Mouse (Mus musculus) left cerebral cortex, postnatal 4 days (tissue): ENCODE results near the gene Spon1. TPM values are rescaled to one million over a fixed set of nuclear protein-coding genes. Genes with fewer than 3 reads are reported as not detected.

Source experiments
- DNase-seq: peaks from one replicate; pipeline ENCODE4 v3.0.0-alpha.2; 2022
- intact Hi-C: fragments of 180-260 bp; cut with DNase I; formaldehyde crosslinking; loops from one replicate; pipeline ENCODE4 v1.15.1; 2025
- total RNA-seq, 2 experiments: library from RNA; stranded (reverse); gene quantifications; 2 replicates each; pipeline ENCODE4 v1.2.3; 2021

Gene Spon1
- total RNA-seq, 2 experiments from 2014 or later = 35.7 to 38.3 TPM

GRCm38 (mm10) chr7:113969182-113969581 is 203.4 kb downstream of the Spon1 start:
- no peak for DNase-seq
- intact Hi-C loops = no loop called here

GRCm38 (mm10) chr7:113972536-113972935 is 206.7 kb downstream of the Spon1 start:
- DNase-seq = no peak
- intact Hi-C loops = no loop called here

- peak; percentile 77 for DNase-seq
- intact Hi-C loops = no loop called here
These were observed 220.8 kb downstream of the Spon1 start for GRCm38 (mm10) chr7:113986406-113987134.

GRCm38 (mm10) chr7:113988156-113988555 is 222.4 kb downstream of the Spon1 start:
- DNase-seq = no peak
- intact Hi-C loops = no loop called here

GRCm38 (mm10) chr7:113997675-113998354 is 232.0 kb downstream of the Spon1 start:
- intact Hi-C loops = no loop called here
- DNase-seq = no peak

- intact Hi-C loops = no loop called here
These were observed 238.4 kb downstream of the Spon1 start for GRCm38 (mm10) chr7:114004171-114004570.

GRCm38 (mm10) chr7:114005499-114005898 is 239.7 kb downstream of the Spon1 start:
- DNase-seq = no peak
- intact Hi-C loops = no loop called here

More at GRCm38 (mm10) chr7:114004171-114004570, 238.4 kb downstream of the Spon1 start:
- no peak for DNase-seq

- intact Hi-C loops = no loop called here
These were observed 240.7 kb downstream of the Spon1 start for GRCm38 (mm10) chr7:114006456-114006855.

GRCm38 (mm10) chr7:114007565-114007964 is 241.8 kb downstream of the Spon1 start:
- intact Hi-C loops = no loop called here
- DNase-seq = peak; percentile 38

More at GRCm38 (mm10) chr7:114006456-114006855, 240.7 kb downstream of the Spon1 start:
- DNase-seq = no peak

- intact Hi-C loops = no loop called here
- DNase-seq = no peak
These were observed 246.1 kb downstream of the Spon1 start for GRCm38 (mm10) chr7:114011726-114012443.

GRCm38 (mm10) chr7:114016001-114016949 is 250.5 kb downstream of the Spon1 start:
- intact Hi-C loops = loop anchor here (2.0 kb wide), 1 partner anchor 257 kb away; no protein-coding TSS in a partner anchor

GRCm38 (mm10) chr7:114018861-114019260 is 253.1 kb downstream of the Spon1 start:
- intact Hi-C loops = no loop called here
- DNase-seq = no peak

More at GRCm38 (mm10) chr7:114016001-114016949, 250.5 kb downstream of the Spon1 start:
- no peak for DNase-seq

- intact Hi-C loops = loop anchor here (2.0 kb wide), 2 partner anchors 411 to 641 kb away; no protein-coding TSS in a partner anchor
- no peak for DNase-seq
These were observed 254.4 kb downstream of the Spon1 start for GRCm38 (mm10) chr7:114020057-114020703.

GRCm38 (mm10) chr7:114020704-114021093 is 254.9 kb downstream of the Spon1 start:
- DNase-seq = peak; percentile 79

GRCm38 (mm10) chr7:114026923-114027322 is 261.1 kb downstream of the Spon1 start:
- no peak for DNase-seq
- intact Hi-C loops = no loop called here

More at GRCm38 (mm10) chr7:114020704-114021093, 254.9 kb downstream of the Spon1 start:
- intact Hi-C loops = loop anchor here (2.0 kb wide), 2 partner anchors 412 to 642 kb away; no protein-coding TSS in a partner anchor

- intact Hi-C loops = no loop called here
- DNase-seq = peak; percentile 76
These were observed 261.6 kb downstream of the Spon1 start for GRCm38 (mm10) chr7:114027406-114027805.

GRCm38 (mm10) chr7:114028828-114029227 is 263.0 kb downstream of the Spon1 start:
- intact Hi-C loops = no loop called here
- DNase-seq = no peak

GRCm38 (mm10) chr7:114029596-114029995 is 263.8 kb downstream of the Spon1 start:
- intact Hi-C loops = no loop called here
- DNase-seq = peak; percentile 46

GRCm38 (mm10) chr7:114037237-114037636 is 271.4 kb downstream of the Spon1 start:
- no peak for DNase-seq
- intact Hi-C loops = no loop called here
